Mouse (Mus musculus) midbrain, embryonic 11.5 days (tissue): Measurements from ENCODE around the gene Slc24a3. TPM values are rescaled to one million over a fixed set of nuclear protein-coding genes. Genes with fewer than 3 reads are reported as not detected.

Experiments used
- ATAC-seq: fragments of 200-750 bp; cut with Nextera tagmentation; 2 replicates; pipeline ENCODE4 v1.8.0; 2017; ENCODE audit warnings: moderate TSS enrichment, moderate library complexity; ENCODE audit not compliant: low FRiP score
- DNase-seq: peaks from one replicate; pipeline ENCODE4 v3.0.0; 2015; ENCODE audit warnings: low spot score; ENCODE audit errors: missing footprints
- H3K27ac ChIP-seq: fragments of 300-500 bp; sonication (generic); 2 replicates; pipeline ENCODE4 v1.5.1; 2014; ENCODE audit warnings: low read depth, low read length
- H3K27me3 ChIP-seq: fragments of 300-500 bp; sonication (generic); 2 replicates; pipeline ENCODE4 v1.6.1; 2014; ENCODE audit warnings: mild to moderate bottlenecking, low read length, moderate library complexity, mixed read lengths; ENCODE audit not compliant: control insufficient read depth, insufficient read depth
- H3K36me3 ChIP-seq: fragments of 300-500 bp; sonication (generic); 2 replicates; pipeline ENCODE4 v1.6.1; 2014; ENCODE audit warnings: mild to moderate bottlenecking, low read length, moderate library complexity, mixed read lengths; ENCODE audit not compliant: control insufficient read depth, insufficient read depth
- H3K4me1 ChIP-seq: fragments of 300-500 bp; sonication (generic); 2 replicates; pipeline ENCODE4 v1.6.1; 2014; ENCODE audit warnings: low read length; ENCODE audit not compliant: control insufficient read depth, insufficient read depth
- H3K4me2 ChIP-seq: fragments of 300-500 bp; sonication (generic); 2 replicates; pipeline ENCODE4 v1.6.1; 2014; ENCODE audit warnings: mild to moderate bottlenecking, moderate library complexity
- H3K4me3 ChIP-seq: fragments of 300-500 bp; sonication (generic); 2 replicates; pipeline ENCODE4 v1.5.1; 2014; ENCODE audit warnings: low read depth, low read length
- H3K9ac ChIP-seq: fragments of 300-500 bp; sonication (generic); 2 replicates; pipeline ENCODE4 v1.6.1; 2014; ENCODE audit warnings: low read length
- H3K9me3 ChIP-seq: fragments of 300-500 bp; sonication (generic); 2 replicates; pipeline ENCODE4 v1.6.1; 2016; ENCODE audit warnings: low read length; ENCODE audit not compliant: control insufficient read depth
- WGBS: fragments of 180-500 bp; shearing (Covaris S2); extraction: QIAGEN DNeasy Blood & Tissue Kit; methylation state at CpG from one replicate; pipeline ENCODE4 v1.1.7; 2014; 5-methylcytosine and 5-hydroxymethylcytosine counted together
- polyA plus RNA-seq: library from polyadenylated mRNA; unstranded; fragments of >200 nt; fragmentation: Nextera tagmentation; extraction: Ambion mirVana; gene quantifications from 2 replicates; pipeline ENCODE4 v1.2.1, GENCODE M21; 2014

Gene Slc24a3
- polyA plus RNA-seq, 1 experiment from 2014 or later: 1.9 TPM

- DNase-seq: no peak
- Histone ChIP-seq H3K4me1 (no peaks in the 10 kb centered on the region), H3K9ac (no peak overlapping the region), H3K4me3 (no peak overlapping the region), H3K27me3 (no peaks in the 10 kb centered on the region), H3K9me3 (no peaks in the 10 kb centered on the region), H3K27ac (no peak overlapping the region), H3K36me3 (no peaks in the 10 kb centered on the region), H3K4me2 (no peak overlapping the region)
- ATAC-seq: no peak
- 92% methylated on average over 2 of the region's 2 CpGs for WGBS
Measured at GRCm38 (mm10) chr2:145257855-145258254, 90.3 kb downstream of the Slc24a3 start.

GRCm38 (mm10) chr2:145260574-145260973 lies 93.0 kb downstream of the Slc24a3 start:
- DNase-seq (no peak), ATAC-seq (no peak)
- WGBS: 79% methylated on average over 1 of the region's 1 CpGs
- Histone ChIP-seq H3K27ac (no peak overlapping the region), H3K4me1 (no peaks in the 10 kb centered on the region), H3K36me3 (no peaks in the 10 kb centered on the region), H3K4me2 (no peak overlapping the region), H3K27me3 (no peaks in the 10 kb centered on the region), H3K4me3 (no peak overlapping the region), H3K9me3 (no peaks in the 10 kb centered on the region), H3K9ac (no peak overlapping the region)

- H3K9ac ChIP-seq: no peak overlapping the region
- no peak overlapping the region for H3K4me2 ChIP-seq
- 81% methylated on average over 1 of the region's 1 CpGs for WGBS
- no peaks in the 10 kb centered on the region for H3K27me3 ChIP-seq
- DNase-seq: no peak
- H3K27ac ChIP-seq: no peak overlapping the region
- no peaks in the 10 kb centered on the region for H3K4me1 ChIP-seq
- no peak for ATAC-seq
- H3K9me3 ChIP-seq: no peaks in the 10 kb centered on the region
- no peaks in the 10 kb centered on the region for H3K36me3 ChIP-seq
- H3K4me3 ChIP-seq: no peak overlapping the region
Measured at GRCm38 (mm10) chr2:145262153-145262552, 94.6 kb downstream of the Slc24a3 start.

- Histone ChIP-seq H3K4me2 (no peak overlapping the region), H3K4me3 (no peak overlapping the region), H3K9ac (no peak overlapping the region), H3K4me1 (no peaks in the 10 kb centered on the region), H3K27ac (no peak overlapping the region), H3K9me3 (no peaks in the 10 kb centered on the region), H3K36me3 (no peaks in the 10 kb centered on the region), H3K27me3 (no peaks in the 10 kb centered on the region)
- 79% methylated on average over 1 of the region's 1 CpGs for WGBS
- no peak for DNase-seq
- ATAC-seq: no peak
Measured at GRCm38 (mm10) chr2:145266723-145267122, 99.2 kb downstream of the Slc24a3 start.

GRCm38 (mm10) chr2:145268971-145269370 lies 101.4 kb downstream of the Slc24a3 start:
- no peak overlapping the region for H3K9ac ChIP-seq
- H3K4me1 ChIP-seq: no peaks in the 10 kb centered on the region
- DNase-seq (no peak), ATAC-seq (no peak)
- H3K4me3 ChIP-seq: no peak overlapping the region
- no peak overlapping the region for H3K4me2 ChIP-seq
- no peak overlapping the region for H3K27ac ChIP-seq
- no peaks in the 10 kb centered on the region for H3K9me3 ChIP-seq
- H3K36me3 ChIP-seq: no peaks in the 10 kb centered on the region
- H3K27me3 ChIP-seq: no peaks in the 10 kb centered on the region

GRCm38 (mm10) chr2:145269410-145269809 lies 101.9 kb downstream of the Slc24a3 start:
- 82% methylated on average over 4 of the region's 4 CpGs for WGBS
- DNase-seq (no peak), ATAC-seq (no peak)
- Histone ChIP-seq H3K4me2 (no peak overlapping the region), H3K27me3 (no peaks in the 10 kb centered on the region), H3K27ac (no peak overlapping the region), H3K4me3 (no peak overlapping the region), H3K36me3 (no peaks in the 10 kb centered on the region), H3K4me1 (no peaks in the 10 kb centered on the region), H3K9ac (no peak overlapping the region), H3K9me3 (no peaks in the 10 kb centered on the region)

GRCm38 (mm10) chr2:145274016-145274677 lies 106.6 kb downstream of the Slc24a3 start:
- no peaks in the 10 kb centered on the region for H3K36me3 ChIP-seq
- ATAC-seq: no peak
- no peaks in the 10 kb centered on the region for H3K9me3 ChIP-seq
- no peak overlapping the region for H3K9ac ChIP-seq
- no peak overlapping the region for H3K4me2 ChIP-seq
- H3K27ac ChIP-seq: no peak overlapping the region
- H3K4me3 ChIP-seq: no peak overlapping the region
- no peaks in the 10 kb centered on the region for H3K27me3 ChIP-seq
- DNase-seq: no peak
- no peaks in the 10 kb centered on the region for H3K4me1 ChIP-seq
- 93% methylated on average over 9 of the region's 9 CpGs for WGBS

GRCm38 (mm10) chr2:145279336-145279735 lies 111.8 kb downstream of the Slc24a3 start:
- no peak overlapping the region for H3K9ac ChIP-seq
- DNase-seq: no peak
- no peaks in the 10 kb centered on the region for H3K27me3 ChIP-seq
- H3K4me3 ChIP-seq: no peak overlapping the region
- H3K27ac ChIP-seq: no peak overlapping the region
- H3K4me2 ChIP-seq: no peak overlapping the region
- 90% methylated on average over 1 of the region's 1 CpGs for WGBS
- H3K36me3 ChIP-seq: no peaks in the 10 kb centered on the region
- H3K9me3 ChIP-seq: no peaks in the 10 kb centered on the region
- H3K4me1 ChIP-seq: no peaks in the 10 kb centered on the region
- ATAC-seq: no peak

GRCm38 (mm10) chr2:145283746-145284145 lies 116.2 kb downstream of the Slc24a3 start:
- Histone ChIP-seq H3K4me1 (no peaks in the 10 kb centered on the region), H3K9me3 (no peaks in the 10 kb centered on the region), H3K9ac (no peak overlapping the region), H3K4me3 (no peak overlapping the region), H3K4me2 (no peak overlapping the region), H3K27ac (no peak overlapping the region), H3K27me3 (no peaks in the 10 kb centered on the region), H3K36me3 (no peaks in the 10 kb centered on the region)
- DNase-seq (no peak), ATAC-seq (no peak)
- 71% methylated on average over 2 of the region's 2 CpGs for WGBS
